Mouse (Mus musculus): ENCODE data around the gene Tesc.

Gene Tesc

DNA sequence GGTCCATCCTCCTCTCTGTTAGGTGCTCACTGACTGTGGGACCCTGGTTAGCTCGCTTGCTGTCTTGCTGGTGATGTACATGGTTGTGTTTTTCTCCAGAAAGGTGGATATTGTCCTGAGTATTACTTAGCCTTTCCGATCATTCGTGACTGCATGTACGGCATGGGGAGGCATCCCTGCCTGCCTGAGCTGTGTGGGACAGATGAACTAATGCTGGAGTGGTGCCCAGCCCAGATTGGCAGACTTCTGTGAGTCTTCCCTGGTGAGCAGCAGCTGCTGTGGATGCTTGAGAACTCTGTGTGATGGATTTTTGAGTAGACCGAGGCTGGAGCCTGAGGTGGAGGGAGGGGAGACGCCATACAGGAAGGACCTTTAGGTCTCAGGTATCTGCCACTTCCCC, 17.4 kb downstream of the Tesc start:
- no peak for DNase-seq (ENCODE audit: low spot score in 2 of 2)

DNA sequence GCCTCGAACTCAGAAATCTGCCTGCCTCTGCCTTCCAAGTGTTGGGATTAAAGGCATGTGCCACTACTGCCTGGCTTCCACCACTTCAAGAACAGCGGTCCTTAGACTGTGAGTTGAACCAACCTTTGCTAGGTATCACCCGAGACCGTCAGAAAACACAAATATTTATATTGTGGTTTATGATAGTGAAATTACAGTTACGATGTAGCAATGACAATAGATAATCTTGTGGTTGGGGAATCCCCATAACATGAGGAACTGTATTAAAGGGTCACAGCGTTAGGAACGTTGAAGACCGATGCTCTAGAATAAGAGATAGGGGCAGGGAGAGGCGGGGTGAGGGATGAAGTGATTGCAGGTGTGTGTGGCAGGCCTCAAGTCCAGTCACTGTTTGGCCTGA, 17.8 kb downstream of the Tesc start:
- DNase-seq (ENCODE audit: low spot score in 2 of 2): no peak

DNA sequence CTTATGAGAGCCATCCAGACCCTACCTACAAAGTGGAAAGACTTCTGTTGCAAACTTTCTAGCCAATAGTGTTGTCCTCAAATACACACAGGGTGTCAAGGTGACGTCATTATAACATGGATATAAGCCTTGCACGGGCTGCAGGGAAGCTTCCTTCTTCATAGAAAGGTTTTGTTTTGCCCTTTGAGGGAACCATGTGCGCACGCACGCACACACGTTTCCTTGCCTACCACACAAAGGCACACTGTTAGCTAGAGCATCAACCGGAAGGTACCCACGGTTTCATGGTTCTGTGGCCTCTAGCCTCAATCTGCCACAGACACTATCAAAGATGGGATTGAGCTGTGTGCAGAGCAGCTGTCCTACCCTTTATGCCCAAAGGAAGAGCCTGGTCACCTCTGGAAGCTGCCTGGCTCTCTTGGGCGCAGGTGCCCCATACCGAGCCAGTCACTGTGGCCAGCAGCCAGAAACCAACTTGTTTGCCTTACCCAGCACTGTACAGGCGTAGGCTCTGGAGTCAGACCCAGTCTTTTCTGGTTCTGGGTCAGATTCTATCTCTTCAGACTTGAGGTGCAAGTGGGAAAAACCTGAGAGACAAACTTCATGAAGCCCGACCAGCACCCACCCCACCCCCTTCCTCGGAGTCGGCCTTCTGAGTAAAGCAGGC, 19.7 kb downstream of the Tesc start:
- no peak for DNase-seq (ENCODE audit: low spot score in 2 of 2)

DNA sequence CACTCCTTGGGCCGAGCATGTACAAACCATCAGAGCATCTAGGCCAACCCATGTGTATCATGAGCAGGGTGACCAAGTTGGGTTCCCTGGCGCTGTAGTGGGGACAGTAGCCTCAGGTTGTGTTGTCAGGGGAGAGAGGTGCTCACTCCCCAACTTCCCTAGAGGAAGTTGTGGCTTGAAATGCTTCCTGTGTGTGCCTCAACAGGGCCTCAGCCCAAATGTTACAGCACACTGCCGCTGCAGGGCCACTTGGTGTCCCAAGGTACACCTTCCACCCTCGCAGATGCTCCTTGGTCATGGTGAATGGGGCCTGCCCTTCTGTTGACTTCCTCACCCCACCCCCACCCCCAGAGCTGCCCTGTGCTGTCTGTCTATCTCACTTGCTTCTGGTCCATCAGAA, 20.9 kb downstream of the Tesc start:
- no peak for DNase-seq (ENCODE audit: low spot score in 2 of 2)

DNA sequence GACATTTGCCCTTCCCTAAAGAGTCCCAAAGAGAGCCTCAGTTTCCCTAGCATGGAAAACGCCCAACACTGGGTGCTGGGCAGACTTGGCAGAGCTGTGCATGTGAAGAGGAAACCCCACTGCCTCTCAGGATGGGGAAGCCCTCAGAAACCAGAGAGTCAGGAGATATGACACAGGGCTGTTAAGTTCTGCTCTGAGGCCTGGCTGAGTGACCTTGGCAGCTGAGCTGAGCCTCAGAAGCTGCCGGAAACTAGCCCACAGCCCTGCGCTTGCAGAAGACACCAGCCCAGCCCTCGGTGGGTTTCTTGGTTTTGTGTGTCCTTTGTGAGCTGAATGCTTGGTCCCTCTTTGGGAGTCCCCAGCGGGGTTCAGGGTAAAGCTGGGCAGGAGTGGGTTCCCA, 21.4 kb downstream of the Tesc start:
- DNase-seq (ENCODE audit: low spot score in 2 of 2): no peak

DNA sequence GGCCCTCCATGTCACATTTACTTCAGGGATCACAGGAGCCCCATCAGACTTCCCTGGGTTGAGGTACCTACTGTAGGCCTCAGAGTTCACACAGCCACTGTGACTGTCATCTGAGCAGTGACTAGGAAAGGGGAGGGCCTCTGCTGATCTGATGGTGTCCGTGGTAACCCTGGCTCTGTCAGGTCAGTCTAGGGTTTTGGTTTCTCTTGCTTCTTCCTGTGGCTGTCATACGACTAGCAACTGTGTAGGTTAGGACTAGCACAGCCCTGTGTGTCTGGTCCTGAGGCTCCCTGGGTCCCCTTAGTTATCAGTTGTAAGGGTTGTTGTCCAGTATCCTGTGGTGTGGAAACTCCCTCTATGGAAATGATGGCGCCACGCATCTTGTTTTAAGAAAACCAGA, 23.2 kb downstream of the Tesc start:
- DNase-seq (ENCODE audit: low spot score in 2 of 2): no peak

DNA sequence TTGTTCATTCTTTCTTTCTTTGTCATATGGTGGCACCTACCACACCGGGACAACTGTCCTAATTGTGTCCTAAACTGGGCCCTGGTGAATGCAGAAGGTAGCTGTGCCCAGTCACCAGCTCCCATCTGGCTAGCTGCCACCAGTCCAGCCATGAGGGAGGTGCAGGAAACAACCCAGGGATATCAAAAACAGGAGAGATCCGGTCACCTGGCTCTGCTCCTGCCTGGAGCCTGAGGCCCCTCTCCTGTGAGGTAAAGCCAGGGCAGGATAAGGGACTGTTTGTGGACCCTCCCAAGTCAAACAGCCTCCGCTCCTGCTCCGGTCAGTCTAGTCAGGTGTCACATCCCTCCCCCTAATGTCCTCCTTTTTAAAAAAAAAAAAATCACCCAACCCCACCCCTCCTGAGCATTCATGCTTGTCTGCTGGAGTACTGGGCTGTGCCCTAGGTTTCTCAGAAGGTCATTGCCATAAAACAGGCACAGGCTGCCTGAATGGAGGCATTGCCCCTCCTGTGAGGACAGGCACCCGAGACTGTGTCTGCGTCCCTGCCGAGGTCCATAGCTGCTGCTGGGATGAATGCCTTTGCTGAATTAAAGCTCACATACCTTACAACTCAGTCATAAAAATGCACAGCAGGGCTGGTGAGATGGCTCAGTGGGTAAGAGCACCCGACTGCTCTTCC, 24.6 kb downstream of the Tesc start:
- no peak for DNase-seq (ENCODE audit: low spot score in 2 of 2)

DNA sequence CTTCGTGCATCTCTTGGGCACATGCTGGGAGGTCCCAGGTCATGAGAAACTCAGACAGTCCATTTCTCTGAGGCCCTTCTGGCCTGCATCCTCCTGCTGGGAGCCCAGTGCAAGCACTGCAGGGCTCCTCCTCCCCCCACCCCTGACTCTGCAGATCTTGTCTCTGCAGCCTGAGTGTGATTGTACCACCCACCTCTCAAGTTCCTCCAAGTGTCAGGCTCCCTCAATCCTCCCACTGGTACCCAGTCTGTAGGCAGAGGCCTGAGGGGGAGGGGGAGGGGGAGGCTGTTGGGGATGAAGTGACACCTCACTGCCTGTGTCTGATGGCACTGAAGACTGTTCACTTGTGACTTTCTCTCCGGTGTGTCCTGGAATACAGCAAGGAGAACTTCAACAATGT, 25.7 kb downstream of the Tesc start:
- DNase-seq (ENCODE audit: low spot score in 2 of 2): no peak

DNA sequence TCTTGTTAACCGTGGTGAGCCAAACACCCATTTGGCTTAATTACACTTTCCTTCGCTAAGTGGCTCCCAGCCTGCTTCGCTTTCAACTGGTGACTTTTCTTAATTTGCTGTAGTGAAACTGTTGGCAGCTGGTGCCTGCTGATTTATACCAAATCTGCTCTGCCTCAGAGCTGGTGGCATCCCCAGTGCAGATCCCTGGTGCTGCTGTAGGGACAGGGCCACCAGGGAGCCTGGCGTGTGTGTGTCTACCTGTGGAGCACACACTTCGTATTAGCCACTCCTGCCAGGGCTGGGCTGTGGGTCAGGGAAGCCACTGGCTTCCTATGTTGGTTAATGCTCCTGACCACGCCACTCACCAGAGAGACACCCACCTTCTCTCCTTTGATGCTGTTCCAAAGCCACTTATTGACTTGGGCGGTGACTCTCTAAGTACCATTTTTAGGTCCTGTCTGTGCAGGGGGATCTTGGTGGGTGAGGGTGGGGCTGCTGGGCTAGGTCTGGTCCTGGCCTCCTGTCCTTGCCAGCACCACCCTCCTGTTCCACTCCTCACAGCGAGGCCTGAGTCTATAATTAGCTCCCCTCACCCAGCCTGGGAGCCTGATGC, 30.1 kb downstream of the Tesc start:
- DNase-seq (ENCODE audit: low spot score in 2 of 2): no peak

DNA sequence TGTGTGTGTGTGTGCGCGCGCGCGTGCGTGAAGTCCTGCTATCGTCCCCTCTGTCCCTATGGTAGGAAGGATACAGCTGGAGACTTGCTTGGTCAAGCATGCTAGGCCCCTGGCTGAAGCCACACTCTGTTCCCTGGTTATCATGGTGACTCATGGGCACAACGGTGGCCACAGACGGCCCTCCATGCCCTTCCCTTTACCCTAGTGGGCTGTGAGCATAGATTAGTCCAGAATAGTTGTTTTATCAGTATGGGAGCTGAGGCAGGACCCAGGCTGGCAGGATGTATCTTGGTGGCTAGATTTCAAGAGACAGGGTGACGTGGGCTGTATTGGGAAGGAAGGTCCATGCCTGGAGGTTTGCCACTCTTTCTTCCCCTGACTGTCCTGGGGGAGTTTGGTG, 31.3 kb downstream of the Tesc start:
- no peak for DNase-seq (ENCODE audit: low spot score in 2 of 2)

DNA sequence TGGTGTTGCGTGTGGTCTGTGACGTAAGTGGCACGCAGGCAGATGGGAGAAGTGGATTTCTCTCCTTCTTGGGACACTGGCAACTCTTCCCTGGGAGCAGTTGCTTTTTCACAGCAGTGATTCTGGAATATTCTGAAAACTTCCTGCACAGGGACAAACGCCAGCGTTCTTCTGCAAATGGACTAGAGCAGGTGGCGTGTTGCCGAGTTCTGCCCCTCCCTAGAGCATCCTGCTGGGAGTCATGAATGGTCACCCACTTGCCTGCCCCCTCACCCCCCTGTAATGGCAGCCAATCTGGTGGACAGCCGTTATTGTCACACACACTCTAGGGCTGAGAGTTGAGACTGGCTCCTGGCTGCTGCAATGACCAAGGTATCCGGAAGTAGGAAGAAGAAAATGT, 32.1 kb downstream of the Tesc start:
- no peak for DNase-seq (ENCODE audit: low spot score in 2 of 2)

DNA sequence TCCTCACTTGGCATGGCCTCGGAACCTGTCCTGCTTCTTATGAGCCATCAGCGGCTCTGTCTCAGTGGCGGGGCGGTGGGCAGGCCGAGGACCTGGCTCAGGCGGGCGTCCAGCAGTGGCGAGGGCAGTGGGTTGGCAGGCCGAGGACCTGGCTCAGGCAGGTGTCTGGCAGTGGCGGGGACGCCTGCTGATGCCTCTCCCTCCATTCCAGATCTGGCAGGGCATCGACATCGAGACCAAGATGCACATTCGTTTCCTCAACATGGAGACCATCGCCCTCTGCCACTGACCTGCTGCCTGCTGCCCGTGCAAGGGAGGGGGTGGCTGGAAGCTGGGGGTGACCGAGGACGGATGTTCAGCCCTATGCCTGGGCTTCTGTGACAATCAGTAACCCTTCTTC, 33.8 kb downstream of the Tesc start:
- no peak for DNase-seq (ENCODE audit: low spot score in 2 of 2)

DNA sequence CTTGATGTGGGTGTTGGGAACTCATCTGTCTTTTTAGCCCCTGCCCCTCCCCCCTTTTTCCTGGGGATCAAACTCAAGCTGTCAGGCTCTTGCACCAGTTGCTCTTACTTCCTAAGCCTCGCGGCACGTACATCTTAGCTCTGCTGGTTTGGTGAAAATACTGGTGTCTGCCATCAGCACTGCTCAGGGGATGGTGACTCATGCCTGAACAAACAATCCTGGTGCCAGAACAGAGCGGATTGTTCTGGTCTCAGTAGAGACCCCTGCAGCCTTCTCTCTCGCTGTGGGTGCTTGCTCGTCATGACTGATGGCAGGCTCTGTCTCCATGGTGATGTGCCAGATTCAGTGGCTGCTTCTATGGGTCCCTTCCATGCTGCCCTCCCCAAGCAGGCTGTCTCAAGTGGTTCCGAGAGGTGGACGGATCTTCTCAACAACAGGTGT, 35.7 kb downstream of the Tesc start:
- DNase-seq (ENCODE audit: low spot score in 2 of 2): no peak

DNA sequence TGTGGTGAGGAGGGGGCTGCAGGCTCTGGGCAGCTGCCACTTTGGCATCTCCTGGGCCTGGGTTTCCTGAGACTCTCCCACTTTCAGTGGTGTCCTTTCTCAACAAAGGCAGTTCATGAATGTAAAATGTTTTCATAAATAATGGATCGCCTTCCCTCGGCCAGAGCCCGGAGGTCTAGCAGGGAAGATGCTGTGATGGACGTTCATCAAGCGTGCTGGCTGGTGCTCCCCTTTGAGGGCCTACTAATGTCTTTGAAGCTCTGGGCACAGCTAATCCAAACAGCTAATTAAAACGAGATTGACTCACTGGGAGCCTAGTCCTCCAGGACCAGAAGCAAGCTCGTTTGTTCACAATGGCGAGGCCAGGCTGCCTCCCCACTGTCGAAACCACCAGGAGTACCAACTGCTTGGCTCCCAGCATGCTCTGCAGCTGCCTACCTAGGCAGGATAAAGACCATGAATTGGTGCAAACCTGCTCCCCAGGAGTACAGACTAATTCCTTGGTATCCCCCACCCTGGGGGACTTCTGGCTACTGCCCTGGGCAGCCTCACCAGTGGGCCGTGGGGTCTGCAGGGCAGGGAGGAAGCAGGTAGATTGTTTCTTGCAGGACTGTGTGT, 36.9 kb downstream of the Tesc start:
- DNase-seq (ENCODE audit: low spot score in 2 of 2): no peak

DNA sequence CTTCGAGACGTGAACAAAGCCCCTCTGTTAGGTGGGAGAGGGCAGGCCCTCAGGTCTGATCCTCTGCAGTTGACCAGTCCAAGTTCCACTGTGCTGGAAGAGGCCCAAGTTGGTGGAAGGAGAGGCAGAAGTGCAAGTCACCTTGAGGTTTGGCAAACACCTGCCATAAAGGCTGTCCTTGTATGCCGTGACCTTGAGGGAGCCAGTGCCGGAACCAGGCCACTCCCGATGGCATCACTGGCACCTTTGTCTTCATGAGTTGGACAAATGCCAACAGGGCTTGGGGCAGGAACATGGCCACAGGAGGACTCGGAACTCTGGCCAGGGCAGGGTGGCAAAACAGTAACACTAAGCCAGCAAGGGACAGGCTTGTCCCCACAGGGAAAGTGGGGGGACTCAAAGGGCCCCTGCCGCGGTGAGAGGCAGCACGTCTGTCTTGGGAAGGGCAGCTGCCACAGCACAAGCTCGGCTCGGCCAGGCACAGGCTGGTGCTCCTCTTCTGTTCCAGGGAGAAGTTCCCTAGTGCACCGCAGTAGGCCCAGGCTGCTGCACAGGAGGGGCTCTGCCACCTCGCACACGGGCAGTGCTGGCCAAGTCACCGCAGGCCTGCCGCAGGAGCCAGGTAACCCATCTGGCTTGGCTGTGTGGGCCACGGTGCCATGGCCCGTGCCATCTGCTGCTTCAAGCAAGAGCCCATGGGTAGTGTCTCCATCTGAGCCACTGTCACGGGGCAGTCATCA, 38.1 kb downstream of the Tesc start:
- no peak for DNase-seq (ENCODE audit: low spot score in 2 of 2)

DNA sequence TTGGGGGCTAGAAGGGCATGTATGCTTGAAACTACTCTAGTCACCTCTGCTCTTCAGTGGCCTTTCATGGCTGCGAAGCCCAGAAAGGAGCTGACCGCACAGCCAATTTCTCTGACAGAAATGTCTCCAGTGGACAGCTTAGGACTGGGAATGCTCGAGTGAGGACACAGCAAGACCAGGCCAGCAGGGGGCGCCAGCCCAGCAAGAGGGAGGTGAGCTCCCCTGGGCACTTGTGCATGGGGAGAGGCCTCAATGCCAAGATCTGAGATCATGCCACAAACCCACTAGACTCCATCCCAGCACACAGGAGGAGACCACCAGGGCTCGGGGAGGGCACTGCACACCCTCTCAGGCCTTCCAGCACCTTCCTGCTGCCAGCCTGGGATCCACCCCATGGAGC, 39.3 kb downstream of the Tesc start:
- peak; percentile 74 to 92 for DNase-seq (ENCODE audit: low spot score in 2 of 2)

DNA sequence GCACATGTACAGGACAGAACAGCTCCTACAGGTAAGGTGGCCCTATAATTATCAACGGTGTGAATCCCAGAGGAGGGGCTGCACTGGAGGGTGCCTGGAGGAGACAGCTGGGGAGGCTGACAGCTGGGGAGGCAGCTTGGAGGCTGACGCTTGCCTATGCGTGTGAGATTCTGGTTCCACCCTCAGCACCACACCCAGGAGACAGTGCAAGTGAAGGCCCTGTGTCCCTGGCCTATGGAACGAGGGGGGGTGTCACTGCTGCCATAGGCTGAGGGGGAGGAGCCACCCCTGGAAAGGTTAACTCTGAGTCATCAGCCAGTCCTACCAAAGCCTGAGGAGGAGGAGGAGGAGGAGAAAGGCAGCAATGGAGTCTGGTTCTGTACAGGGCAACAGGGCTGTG, 40.0 kb downstream of the Tesc start:
- DNase-seq (ENCODE audit: low spot score in 2 of 2): no peak

DNA sequence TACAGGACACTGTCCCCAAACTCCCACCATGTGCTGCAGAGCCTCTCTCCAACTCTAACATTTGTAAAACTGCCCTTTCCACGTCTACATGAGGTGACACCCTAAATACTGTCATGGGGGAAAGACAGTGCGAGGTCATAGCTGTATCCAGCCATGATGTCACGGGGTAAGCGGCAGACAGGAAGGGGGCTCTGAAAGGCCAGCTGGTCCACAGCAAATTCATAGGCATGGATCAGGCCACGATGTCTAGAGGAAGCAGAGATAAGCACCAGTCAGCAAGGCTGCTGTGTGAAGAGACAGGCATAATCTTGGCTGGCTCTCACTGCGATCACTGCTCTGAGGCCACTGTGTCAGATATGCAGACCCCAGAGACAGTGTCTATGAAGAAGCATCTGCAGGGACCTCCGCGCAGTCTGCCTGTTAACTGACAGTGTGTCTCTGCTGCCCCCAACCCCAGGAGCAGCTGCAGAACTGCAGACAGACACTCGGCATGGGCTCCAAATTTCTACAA, 40.5 kb downstream of the Tesc start:
- no peak for DNase-seq (ENCODE audit: low spot score in 2 of 2)

DNA sequence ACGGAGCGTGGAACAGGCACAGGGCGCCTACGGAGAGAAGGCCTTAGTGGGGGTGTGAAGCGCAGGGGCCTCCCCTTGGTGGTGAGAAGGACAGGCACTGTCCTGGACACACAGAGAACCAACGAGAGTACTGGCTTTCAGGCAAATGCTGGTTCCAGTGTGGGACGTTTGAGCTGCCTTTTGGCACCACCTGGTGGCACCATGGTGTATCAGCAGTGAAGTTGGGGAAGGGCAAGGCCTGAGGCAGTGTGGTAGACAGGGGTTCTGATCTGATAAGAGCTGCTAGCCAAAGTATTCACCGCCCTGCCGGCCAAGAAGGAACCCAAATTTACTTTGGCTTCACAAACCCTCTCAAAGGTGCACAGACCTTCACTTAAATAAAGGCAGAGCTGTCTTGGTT, 41.8 kb downstream of the Tesc start:
- peak; percentile 69 to 83 for DNase-seq (ENCODE audit: low spot score in 2 of 2)

DNA sequence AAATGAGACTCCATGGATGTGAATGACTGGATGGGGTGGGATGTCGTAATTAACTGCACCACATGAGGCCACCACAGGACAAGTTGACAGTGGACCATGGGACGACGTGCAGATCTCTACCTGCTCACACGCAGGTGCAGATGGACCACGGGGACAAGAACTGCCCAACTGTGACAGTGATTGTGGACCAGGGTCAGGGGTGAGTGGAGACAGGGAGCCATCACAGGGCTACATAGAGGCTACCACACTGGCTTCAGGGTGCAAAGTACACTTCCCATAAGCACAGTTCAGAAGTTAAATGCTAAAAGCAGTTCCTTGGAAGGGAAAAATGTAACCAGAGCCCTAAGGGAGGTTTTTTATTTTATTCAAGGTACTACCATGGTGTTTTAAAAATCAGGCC, 44.2 kb downstream of the Tesc start:
- no peak for DNase-seq (ENCODE audit: low spot score in 2 of 2)

DNA sequence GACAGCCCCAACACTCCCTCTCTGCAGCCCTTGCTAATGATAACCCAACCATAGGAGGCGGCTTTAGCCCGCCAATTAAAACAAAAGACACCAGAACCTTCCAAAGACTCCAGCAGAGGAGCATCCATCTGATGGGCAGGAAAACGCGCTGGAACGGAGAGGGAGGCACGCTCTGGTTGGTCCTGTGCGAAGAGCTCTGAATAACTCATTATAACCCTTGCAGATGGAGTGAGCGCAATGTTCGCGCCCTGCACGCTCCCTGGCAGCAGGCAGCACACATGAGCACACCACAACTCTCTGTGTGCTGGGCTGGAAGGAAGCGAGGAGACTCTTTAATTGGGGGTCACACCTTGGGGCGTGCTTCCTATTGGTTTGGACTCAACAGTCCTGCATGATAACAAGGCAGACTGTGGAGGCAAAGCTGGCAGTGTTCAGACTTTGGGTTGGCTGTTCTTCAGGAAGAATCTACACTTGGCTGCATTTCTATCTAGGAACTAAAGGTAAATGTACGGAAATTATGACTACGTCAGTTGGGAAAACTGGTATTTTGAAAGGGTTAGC, 45.8 kb downstream of the Tesc start:
- DNase-seq (ENCODE audit: low spot score in 2 of 2): no peak
